Mouse (Mus musculus) bone marrow, adult 2 months (tissue): ENCODE data around the gene Strbp.

ENCODE experiments used
- CTCF ChIP-seq: fragments of 200-500 bp; IDR thresholded peaks from 2 replicates; pipeline ENCODE4 v1.5.1; 2011; ENCODE audit warnings: low read length, control low read depth; ENCODE audit not compliant: control insufficient read depth, insufficient read depth
- POLR2A ChIP-seq: fragments of 200-500 bp; IDR thresholded peaks from 2 replicates; pipeline ENCODE4 v1.6.1; 2011; ENCODE audit warnings: low read depth, mild to moderate bottlenecking, control low read depth, low read length, borderline replicate concordance; ENCODE audit not compliant: control insufficient read depth

- TF ChIP-seq POLR2A (no peak), CTCF (no peak)
These were observed 206.3 kb downstream of the Strbp start for GRCm38 (mm10) chr2:37497321-37497720.
